Mouse (Mus musculus) brain, embryonic 18.5 days (tissue): ENCODE results near the gene Tcl1b5.
"Not testable (repeated sequence)": the region's sequence is repeated elsewhere in the genome, so short reads cannot be mapped to it uniquely, and the experiment has no call there.

Experiments
- DNase-seq: peaks from one replicate; pipeline ENCODE4 v3.0.0-alpha.2; 2012; ENCODE audit warnings: low read depth, low spot score

Tcl1b5 gene

GRCm38 (mm10) chr12:105176044-105176443 is at the start of gene Tcl1b5:
Gene Tcl1b5, plus strand, starts transcription at chr12:105176344.
- DNase-seq: not testable (repeated sequence)

- DNase-seq: no peak
Observed at GRCm38 (mm10) chr12:105126516-105126915, 49.6 kb upstream of the Tcl1b5 start.

- DNase-seq: no peak
Observed at GRCm38 (mm10) chr12:105127607-105128006, 48.5 kb upstream of the Tcl1b5 start.

GRCm38 (mm10) chr12:105129494-105130205 is 46.5 kb upstream of the Tcl1b5 start:
- not testable (repeated sequence) for DNase-seq

- not testable (repeated sequence) for DNase-seq
Observed at GRCm38 (mm10) chr12:105134167-105134566, 42.0 kb upstream of the Tcl1b5 start.

- not testable (repeated sequence) for DNase-seq
Observed at GRCm38 (mm10) chr12:105134826-105135225, 41.3 kb upstream of the Tcl1b5 start.

- not testable (repeated sequence) for DNase-seq
Observed at GRCm38 (mm10) chr12:105137729-105138128, 38.4 kb upstream of the Tcl1b5 start.

- no peak for DNase-seq
Observed at GRCm38 (mm10) chr12:105143096-105143495, 33.0 kb upstream of the Tcl1b5 start.

GRCm38 (mm10) chr12:105144928-105145327 is 31.2 kb upstream of the Tcl1b5 start:
- not testable (repeated sequence) for DNase-seq

GRCm38 (mm10) chr12:105145714-105146113 is 30.4 kb upstream of the Tcl1b5 start, which contains the start of gene Tcl1b2:
Gene Tcl1b2, plus strand, starts transcription at chr12:105146014.
- DNase-seq: no peak

GRCm38 (mm10) chr12:105155286-105155685 is 20.9 kb upstream of the Tcl1b5 start:
- not testable (repeated sequence) for DNase-seq

- DNase-seq: no peak
Observed at GRCm38 (mm10) chr12:105158842-105159241, 17.3 kb upstream of the Tcl1b5 start.

- DNase-seq: no peak
Observed at GRCm38 (mm10) chr12:105159390-105159789, 16.8 kb upstream of the Tcl1b5 start, which contains the start of gene Tcl1b1. Gene Tcl1b1, plus strand, starts transcription at chr12:105159690.

GRCm38 (mm10) chr12:105166734-105167133 is 9.4 kb upstream of the Tcl1b5 start:
- DNase-seq: no peak

- DNase-seq: no peak
Observed at GRCm38 (mm10) chr12:105173366-105173765, 2.8 kb upstream of the Tcl1b5 start.

- not testable (repeated sequence) for DNase-seq
Observed at GRCm38 (mm10) chr12:105174318-105174717, 1.8 kb upstream of the Tcl1b5 start.

GRCm38 (mm10) chr12:105181040-105181644 is 5.0 kb downstream of the Tcl1b5 start:
- not testable (repeated sequence) for DNase-seq

- DNase-seq: not testable (repeated sequence)
Observed at GRCm38 (mm10) chr12:105188980-105189379, 12.8 kb downstream of the Tcl1b5 start.

GRCm38 (mm10) chr12:105190743-105191142 is 14.6 kb downstream of the Tcl1b5 start, which contains the start of gene Tcl1b3:
Gene Tcl1b3, plus strand, starts transcription at chr12:105191043.
- DNase-seq: not testable (repeated sequence)

- not testable (repeated sequence) for DNase-seq
Observed at GRCm38 (mm10) chr12:105199684-105200497, 23.7 kb downstream of the Tcl1b5 start.

- not testable (repeated sequence) for DNase-seq
Observed at GRCm38 (mm10) chr12:105201657-105202056, 25.5 kb downstream of the Tcl1b5 start, which contains the start of gene Tcl1b4. Gene Tcl1b4, plus strand, starts transcription at chr12:105201957.

GRCm38 (mm10) chr12:105207071-105207470 is 30.9 kb downstream of the Tcl1b5 start:
- DNase-seq: no peak
